Mouse (Mus musculus): Measurements from ENCODE around the gene Elk4.

GRCm38 (mm10) chr1:132032172-132032571 lies 24.8 kb downstream of the Elk4 start:
- no peak for TF ChIP-seq CTCF (IDR thresholded peaks at IDR 0.05; ENCODE audit: extremely low read depth, insufficient read depth, insufficient read length, insufficient replicate concordance)
- TF ChIP-seq POLR2A (IDR thresholded peaks at IDR 0.05; ENCODE audit: low read depth, low read length): no peak
